Mouse (Mus musculus): ENCODE measurements at regions not wholly inside any gene's neighbourhood (a gene's known extent, or its start where the extent isn't known, plus 50 kb on each side); places are given as distances from the start of the nearest gene placed in this dataset.
A peak's percentile ranks its signal among the peaks of the same experiment; 100 is the strongest.

DNA sequence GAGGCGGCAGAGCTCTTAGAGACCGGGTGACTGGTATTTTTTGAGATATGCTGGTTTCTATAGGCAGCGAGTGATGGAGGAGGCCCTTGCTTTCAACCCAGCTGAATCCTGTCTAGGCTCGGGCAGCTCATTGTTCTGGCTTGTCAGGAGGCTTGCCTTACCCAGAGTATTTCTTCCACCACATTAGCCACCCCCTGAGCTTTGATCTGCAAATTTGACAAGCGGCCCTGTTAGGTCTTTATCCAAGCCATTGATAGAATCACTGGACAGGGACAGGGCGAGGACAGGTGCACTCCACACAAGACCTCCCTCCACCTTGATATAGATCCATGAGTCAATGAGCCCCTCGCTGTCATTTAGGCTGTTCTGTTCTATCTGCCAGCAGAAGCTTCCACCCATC is 343.0 kb upstream of the Fam19a5 start:
- DNase-seq (ENCODE audit: low read depth, low spot score): no peak

DNA sequence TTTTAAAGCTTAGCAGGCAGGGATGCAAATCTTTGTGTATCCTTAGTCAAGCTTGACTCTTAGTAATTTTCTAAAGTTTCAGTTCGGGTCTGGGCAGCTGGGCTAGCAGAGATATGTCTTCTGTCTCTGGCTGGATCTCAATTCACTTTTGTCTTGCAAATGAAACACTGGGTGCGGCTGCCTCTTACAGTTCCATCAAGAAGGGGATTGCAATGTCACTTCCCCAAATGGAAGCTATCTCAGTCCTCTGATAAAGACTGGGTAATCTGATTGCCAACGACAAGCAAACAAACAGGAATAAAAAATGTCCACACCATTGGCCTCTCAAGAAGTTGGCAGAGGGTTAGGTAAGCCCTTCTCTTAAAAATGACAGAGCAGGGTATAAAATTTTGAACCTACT is 314.1 kb upstream of the Fam19a5 start:
- DNase-seq (ENCODE audit: low read depth, low spot score): peak; percentile 72

DNA sequence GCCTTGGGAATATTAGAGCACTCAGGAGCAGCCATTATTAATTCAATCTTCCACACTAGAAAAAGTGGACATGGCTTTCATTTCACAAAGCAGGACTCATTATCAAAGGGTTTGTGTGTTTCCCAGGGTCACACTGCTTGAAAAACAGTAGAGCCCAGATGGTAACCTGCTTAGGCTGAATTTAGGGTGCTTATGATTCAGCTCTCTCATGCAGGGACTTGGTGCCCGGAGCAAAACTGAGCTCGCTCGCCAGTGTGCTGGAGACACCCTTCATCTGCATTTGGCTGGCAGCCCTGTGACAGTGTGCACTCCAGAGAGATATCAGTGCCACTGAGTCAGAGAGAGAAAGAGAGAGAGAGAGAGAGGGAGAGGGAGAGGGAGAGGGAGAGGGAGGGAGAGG is 308.0 kb upstream of the Fam19a5 start:
- no peak for DNase-seq (ENCODE audit: low read depth, low spot score)

DNA sequence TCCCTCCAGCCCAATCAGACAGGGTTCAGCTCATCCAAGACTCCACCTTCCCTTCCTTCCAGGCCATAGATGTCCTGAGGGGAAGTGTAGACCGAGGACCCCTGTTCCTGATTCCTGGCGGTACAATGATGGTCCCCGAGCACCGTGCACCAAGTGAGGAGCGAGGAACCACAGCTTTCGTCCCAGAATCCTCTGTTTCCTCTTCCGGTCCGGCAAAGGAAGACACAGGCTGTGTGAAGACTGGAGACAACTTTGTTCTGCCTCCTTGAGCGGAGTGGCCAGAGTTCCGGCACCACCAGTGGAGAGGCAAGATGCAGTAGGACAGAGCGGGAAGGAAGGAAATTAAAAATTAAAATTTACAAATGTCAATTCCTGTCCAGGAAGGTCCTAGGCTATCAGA is 305.0 kb upstream of the Fam19a5 start:
- DNase-seq (ENCODE audit: low read depth, low spot score): no peak

DNA sequence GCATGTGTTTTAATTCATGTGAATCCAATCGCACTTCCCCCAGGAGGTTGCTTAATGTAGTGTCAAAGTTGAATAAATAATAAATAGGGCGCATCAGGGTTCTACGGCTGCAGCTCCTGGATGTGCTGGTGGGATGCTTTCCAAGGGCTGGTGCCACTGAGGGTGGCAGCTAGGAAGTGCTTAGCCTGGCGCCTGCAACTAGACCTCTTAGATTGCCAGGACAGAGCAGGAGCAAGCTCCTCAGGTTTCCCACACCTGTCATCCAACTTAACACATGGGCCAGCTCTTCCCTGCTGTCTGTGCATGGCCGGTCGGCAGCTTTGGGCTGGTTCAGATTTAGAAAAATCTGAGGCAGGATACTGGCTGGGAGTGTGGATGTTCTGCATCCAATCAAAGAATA is 282.6 kb upstream of the Fam19a5 start:
- DNase-seq (ENCODE audit: low read depth, low spot score): no peak

DNA sequence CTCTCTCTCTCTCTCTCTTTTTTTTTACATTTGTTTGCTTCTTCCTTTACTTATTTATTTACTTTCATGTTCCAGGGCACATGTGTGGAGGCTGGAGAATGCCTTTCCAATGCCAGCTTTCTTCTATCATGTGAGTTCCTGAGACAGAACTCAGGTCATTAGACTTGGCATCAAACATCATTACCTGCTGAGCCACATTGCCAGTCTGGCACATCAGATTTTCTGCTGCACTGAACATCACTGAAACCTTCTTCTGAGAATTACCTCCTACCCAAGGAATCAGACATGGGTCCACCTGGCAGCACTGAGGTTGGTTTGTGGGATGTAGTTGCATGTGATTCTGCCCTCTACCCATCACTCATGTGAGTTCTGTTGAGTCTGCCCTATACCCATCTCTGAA is 279.2 kb upstream of the Fam19a5 start:
- no peak for DNase-seq (ENCODE audit: low read depth, low spot score)

DNA sequence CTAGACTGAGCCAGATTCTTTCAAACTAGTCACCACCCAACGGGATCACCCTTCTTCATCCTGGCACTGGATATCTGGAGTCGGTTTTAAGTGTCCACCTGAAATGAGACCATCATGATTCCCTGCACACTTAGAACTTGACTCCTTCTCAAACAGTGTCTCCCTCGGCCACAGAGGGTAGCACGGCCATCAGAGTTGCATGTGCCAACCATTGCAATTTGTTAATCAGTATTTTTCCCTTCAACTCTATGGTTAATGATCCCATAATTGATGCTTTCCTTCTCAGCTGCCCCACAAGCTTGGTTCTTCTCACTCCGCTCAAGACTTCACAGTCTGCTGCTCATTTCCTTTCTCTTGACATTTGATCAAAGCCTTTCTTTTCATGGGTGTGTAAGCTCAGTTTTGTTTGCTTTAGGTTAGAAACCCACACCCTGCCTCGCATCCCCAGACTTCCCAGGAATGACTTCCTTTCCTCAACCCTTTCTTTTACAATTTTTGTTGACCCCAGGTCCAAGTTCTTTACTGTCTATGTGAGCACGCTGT is 253.0 kb upstream of the Fam19a5 start:
- no peak for DNase-seq (ENCODE audit: low read depth, low spot score)

DNA sequence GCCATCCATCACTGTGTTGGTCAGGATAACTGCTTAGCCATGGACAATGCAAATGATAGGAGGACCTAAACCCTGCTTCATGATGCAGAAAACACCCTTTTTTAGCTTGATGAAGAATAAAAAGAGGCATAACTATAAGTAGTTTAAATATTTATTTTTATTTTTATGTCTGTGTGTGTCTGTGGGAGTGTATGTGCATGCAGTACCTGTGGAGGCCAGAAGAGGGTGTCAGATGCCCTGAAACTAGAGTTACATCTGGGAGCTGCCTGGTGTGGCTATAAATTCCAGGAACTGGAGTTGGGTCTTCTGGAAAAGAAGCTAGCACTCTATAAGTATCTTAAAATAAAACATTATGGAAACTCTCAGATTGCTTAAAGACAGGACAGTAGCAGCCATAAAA is 224.2 kb upstream of the Fam19a5 start:
- peak; percentile 24 for DNase-seq (ENCODE audit: low read depth, low spot score)

DNA sequence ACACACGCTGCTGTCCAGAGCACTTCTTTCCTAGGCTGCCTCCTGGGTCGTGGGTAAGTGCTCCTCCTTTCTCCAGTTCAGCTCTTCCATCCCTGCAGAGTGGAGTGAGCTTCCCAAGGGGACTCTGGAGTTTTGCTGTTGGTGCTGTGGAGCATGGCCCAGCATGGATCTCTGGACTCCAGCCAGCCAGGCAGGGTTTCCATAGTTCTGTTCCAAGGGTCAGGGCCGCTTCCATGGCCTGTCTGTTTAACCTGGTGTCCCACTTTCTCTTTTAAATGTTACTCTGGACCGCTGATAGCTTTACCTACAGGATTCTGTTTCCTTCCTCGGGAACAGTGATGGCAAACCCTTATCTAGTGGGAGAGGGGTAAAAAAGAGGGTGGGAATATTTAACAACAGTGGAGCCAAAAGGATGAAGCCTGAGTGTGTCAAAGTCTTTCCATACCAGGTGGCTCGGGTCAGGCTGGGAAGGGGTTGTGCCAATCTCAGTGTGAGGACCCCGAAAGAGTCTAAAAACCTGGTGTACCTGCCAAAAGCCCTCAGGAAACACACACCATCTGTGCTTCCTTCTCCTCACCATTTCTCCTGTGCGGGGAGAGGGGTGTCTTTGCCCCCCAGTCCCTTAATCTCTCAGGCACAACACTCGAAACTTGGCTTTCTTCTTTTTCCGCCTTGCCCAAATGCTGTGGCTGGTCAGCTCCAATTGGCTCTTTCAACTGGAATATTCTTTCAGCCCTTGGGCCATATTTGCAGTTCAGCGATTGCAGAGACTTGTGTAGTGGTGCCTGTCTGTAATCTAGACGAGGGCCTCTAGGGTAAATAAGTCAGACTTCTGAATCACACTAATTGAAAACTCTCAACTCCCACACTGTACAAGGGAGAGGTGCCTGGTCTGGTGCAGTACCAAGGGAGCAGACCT is 222.8 kb upstream of the Fam19a5 start:
- no peak for DNase-seq (ENCODE audit: low read depth, low spot score)

DNA sequence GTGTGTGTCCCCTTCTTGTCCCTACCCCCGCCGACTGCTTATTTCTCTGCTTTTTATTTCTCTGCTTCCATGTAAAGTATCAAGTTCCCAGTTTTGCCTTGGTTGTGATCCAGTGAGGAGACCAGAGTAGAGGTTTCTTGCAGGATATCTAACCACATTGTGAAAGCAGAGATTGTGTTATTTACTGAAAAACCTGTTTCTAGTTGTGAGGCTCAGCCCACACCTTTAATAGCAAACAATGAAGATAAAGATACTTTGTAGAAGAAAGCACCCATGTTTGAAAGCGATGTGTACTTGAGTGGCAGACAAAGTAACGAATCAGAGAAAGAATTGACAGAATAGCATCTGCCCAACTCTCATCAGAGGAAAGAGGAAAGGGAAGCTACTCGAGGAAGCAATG is 218.7 kb upstream of the Fam19a5 start:
- no peak for DNase-seq (ENCODE audit: low read depth, low spot score)

DNA sequence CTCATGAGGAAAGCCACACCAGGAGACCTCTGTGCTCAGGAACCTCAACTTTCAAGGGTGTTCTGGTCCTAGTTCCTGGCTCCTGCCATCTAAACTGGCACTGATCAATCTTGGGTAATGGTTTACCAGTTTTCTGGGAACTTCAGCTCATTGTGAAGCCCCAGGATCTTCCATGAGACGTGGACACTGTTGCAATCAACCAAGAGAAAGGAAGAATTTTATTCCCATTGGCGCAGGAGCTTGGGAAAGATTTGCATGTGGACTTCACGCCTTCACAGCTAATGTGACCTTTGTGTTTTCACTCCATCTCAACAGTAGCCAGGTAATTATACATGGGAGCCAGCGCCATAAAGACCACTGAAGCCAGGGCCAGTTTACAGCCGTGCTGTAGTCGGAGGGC is 217.8 kb upstream of the Fam19a5 start:
- DNase-seq (ENCODE audit: low read depth, low spot score): no peak

DNA sequence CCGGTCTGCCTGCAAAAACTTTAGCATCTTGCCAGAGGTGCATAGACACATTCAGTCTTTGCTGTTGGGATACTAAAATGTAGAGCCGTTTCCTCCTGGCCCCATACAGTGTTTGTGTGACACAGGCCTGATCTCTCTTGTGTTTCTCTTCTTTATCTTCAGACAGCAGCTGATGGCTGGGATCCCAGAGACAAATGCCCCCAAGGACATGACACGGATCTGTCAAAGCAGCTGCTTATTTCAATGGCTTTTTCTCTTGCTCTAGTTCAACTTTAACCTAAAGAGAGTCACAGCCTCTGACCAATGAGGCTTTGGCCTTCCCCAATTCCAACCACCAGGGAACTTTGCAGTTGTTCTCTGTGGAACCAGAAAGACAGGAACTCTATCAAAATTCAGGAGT is 211.7 kb upstream of the Fam19a5 start:
- no peak for DNase-seq (ENCODE audit: low read depth, low spot score)

DNA sequence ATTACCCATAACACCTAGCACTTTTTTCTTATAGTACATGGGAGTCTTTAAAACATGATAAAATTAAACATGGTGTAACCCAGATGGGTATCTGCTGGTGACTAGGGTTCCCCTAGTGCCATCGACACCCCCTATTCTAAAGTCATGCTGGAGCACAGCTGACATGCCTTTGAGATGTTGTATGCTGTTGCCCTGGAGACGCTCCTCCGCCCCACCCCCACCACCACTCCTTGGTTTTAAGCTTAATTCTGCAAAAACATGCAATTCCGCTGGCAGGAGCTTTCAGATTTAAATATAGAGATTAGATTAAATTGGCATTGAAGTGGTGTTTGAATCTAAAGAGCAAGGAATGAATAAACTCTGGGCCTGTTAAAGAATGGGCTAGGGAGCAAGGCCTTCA is 210.6 kb upstream of the Fam19a5 start:
- DNase-seq (ENCODE audit: low read depth, low spot score): no peak

DNA sequence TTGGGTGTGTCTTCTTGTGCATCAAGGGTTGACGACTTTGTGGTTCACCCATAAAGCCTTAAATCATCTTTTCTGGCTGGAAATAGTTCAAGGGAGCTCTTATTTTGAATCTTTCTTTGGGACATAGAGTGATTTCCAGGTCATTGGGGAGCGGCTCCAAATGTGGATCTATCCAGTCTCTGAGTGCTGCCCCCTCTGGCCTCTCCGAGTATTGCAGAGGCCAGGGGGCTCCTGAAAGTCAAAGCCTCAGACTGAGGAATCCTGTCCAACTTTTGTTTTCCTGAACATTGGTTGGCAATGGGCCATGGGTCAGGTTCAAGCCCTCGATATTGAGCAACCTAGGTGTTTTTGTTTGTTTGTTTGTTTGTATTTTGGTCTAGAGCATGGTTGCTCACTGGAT is 209.7 kb upstream of the Fam19a5 start:
- DNase-seq (ENCODE audit: low read depth, low spot score): peak; percentile 57

DNA sequence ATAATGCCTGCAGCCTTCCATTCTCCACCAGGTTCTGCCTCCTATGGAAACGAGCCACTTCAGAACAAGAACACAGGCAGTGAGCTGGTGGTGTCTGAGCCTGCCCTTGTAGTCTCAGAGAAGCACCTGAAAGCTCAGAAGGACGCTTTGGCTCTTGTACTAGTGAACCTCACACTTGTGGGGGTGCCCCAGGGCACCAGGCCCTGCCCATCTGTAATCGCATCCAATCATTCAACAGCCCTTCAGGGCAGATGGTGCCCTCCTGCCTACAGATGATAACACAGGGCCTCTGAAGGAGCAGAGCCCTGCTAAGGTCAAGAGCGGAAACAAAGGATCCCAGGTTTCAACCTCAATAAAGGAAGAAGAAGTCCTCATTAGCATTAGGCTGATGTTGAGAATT is 208.8 kb upstream of the Fam19a5 start:
- DNase-seq (ENCODE audit: low read depth, low spot score): no peak

DNA sequence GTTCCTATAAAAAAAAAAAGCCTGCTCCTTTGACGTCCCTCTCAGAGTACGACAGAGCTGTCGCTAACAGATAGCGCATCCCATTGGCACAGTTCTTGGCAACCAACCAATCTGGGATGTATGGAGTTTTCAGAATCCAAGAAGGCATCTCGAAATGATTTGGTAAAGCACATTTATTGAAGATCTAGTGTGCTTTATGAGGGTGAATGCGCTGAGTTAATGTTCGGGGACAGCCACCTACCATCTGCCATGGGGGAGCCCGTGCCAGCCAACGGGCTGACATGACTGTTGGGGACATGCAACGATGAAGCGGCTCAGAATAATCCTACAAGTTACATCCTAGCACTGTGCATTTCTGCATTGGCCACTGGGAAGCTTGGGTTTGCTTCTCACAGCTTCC is 208.4 kb upstream of the Fam19a5 start:
- no peak for DNase-seq (ENCODE audit: low read depth, low spot score)

DNA sequence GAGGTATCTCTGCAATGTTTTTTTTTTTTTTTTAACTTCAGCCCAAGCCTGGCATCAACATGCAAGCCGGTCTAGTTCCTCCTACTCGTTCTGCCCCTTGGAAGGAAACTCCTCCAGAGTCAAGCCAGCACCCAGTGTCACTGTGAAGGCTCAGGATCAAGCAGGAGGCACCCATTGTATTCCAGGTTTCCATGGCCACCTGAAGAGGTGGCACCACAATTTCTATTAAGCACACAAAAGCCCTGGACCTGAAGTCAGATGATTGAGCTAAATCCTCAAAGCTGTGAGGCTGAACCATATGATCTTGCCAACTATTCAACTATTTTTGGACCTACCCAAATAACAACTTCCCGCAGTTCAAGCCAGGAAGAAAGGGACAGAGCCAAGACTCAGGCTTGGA is 204.2 kb upstream of the Fam19a5 start:
- no peak for DNase-seq (ENCODE audit: low read depth, low spot score)

DNA sequence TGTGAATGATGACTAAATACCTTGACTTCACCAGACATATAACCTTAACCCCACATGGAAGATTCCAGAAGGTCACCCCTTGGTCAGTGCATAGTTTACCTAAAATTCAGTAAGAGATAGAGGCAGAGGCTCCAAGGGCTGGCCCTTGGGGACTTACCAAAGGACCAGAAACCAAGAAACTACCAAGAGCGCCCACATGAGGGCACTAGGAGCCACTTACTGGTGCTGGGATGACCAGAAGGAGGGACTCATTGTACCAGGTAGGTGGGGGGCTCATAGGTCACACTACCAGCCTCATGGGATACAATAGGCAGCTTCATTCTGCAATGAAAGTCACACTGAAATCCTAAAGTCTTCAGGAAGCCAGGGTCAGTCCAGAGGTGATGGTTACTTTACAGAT is 201.4 kb upstream of the Fam19a5 start:
- DNase-seq (ENCODE audit: low read depth, low spot score): no peak

DNA sequence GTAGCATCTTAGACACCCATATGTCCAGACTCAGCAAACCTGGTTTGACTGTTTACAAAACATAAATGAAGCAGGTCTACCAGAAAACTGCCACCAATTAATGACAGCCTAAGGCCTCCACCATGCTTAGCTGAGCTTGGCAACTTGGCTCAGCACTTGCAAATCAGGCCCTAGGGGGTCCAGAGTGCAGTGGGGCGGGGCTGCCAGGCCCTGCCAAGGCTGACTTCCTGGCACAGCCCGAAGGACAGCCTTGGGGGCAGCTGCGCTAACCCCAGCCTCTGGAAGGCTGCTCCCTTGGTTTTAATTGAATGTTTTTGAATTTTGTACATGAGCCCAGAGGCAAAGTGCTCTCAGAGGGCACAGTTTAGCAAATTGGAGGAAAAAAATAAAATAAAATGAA is 198.3 kb upstream of the Fam19a5 start:
- no peak for DNase-seq (ENCODE audit: low read depth, low spot score)

DNA sequence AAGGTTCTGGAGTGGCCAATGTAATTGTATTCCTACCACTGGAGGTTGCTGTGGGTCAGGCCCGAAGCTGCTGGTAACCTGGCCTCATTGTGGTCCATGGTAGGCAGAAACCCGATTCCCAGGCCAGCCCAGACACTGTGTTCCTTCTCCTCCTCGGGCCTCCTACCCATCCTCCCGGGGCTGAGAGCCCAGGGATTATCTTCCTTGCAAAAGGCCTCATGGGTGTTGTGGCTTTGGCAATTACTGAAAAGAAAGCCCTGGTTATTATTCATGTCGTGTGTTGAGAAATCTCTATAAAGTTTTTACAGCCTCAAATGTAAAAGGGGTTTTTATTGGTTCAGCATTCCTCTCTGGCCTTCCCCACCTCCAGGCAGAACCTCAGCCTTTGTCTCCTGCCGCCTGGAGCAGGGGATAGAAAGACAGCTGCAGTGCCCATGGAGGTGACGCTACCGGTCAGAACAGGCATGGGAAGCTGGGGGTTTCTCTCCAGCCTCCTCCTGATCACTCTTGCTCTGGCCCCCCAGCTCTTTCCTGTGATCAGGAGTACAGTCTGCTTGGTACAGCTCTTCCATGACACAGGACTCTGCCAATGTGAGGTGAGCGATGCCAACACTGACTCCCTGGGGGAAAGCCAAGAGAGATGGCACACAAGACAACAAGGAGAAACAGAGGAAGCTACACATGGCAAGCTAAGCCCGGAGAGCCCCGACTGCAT is 194.4 kb upstream of the Fam19a5 start:
- no peak for DNase-seq (ENCODE audit: low read depth, low spot score)

DNA sequence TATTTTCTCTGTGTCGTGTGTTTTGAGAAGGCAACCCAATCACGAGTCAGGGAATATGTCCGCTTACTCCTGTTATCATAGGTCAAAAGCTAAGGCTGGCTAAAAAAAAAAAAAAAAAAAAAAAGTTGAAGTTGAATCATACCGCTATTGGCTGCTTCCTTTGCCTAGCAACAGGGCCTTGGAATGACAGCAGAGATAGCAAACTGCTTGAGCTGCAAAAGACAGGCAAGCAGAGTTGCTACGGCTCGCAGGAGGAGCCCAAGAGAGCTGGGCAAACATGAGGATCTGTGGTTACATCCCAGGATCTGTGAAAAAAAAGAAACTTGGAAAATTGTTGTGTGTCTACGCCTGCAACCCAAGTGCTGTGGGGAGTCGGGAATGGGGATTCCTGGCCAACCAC is 191.3 kb upstream of the Fam19a5 start:
- DNase-seq (ENCODE audit: low read depth, low spot score): no peak

DNA sequence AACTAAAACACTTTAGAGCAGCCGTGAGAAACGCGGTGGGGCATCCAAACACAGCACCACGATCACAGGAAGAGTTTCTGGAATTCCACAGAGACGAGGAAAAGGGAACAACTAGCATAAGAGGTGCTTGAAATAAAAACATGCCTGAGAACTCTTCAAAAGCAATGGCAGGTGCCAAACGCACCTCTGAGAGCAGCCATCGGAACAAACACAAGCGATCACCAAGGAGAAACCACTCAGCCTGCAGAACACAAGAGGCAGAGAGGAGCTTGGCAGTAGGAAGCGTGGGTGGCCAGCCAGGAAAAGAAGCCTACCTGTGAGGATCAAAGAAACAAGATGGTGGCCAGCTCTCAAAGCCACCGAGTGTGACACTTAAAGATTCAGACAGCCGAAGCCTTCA is 190.2 kb upstream of the Fam19a5 start:
- DNase-seq (ENCODE audit: low read depth, low spot score): no peak

DNA sequence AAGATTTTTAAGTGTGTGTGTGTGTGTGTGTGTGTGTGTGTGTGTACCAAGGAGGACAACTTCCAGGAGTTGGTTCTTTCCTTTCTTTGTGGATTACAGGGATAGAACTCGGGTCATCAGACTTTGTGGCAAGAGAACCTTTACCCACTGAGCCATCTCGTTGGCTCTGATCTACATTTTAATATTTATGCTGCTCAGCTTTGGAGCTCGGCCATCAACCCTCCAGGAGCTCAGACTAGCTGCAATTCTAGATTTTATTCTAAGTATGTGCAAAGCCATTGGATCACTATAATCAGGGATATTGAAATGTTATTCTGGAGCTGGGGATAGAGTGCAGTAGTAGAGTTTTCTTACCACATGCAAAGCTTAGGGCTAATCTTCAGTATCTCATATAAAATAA is 183.6 kb upstream of the Fam19a5 start:
- DNase-seq (ENCODE audit: low read depth, low spot score): no peak

Data from R1 (cell line).